ENCODE assay signal across 30 mouse cellular contexts in genomic region chr15:65006177-65006576, GRCm38 (mm10). TPM values are rescaled to one million over a fixed set of nuclear protein-coding genes. Genes with fewer than 3 reads are reported as not detected.
DNase-seq lines count a peak whose midpoint lies in the region; ATAC-seq and TF ChIP-seq lines count a peak whose summit lies in the region.
"Had no signal": no experiment of that assay in that cellular context is flagged by ENCODE, and none has a peak within 500 bp of the region (broad histone marks: within the 10 kb centered on the region; RNA-seq: fewer than 3 reads in every experiment).

No protein-coding gene starts in this region.

- no peak for TF ChIP-seq CTCF in brain, embryonic 14.5 days (IDR thresholded peaks at IDR 0.05; ENCODE audit: borderline replicate concordance, extremely low read depth, insufficient read depth, insufficient read length)

- TF ChIP-seq POLR2A in brain, embryonic 14.5 days (IDR thresholded peaks at IDR 0.05; ENCODE audit: borderline replicate concordance, extremely low read depth, insufficient read depth, insufficient read length, poor library complexity, severe bottlenecking), result no peak

- no peak for DNase-seq in frontal cortex, postnatal 14 days (ENCODE audit: low spot score in 2 of 2)
- peak; percentile 19 for DNase-seq in layer of hippocampus, adult 9-11 months
- no peak for DNase-seq in layer of hippocampus, adult 9-10 months (ENCODE audit: low spot score)
- DNase-seq in brain, embryonic 14.5 days (ENCODE audit: low read depth), result peak; percentile 2
- no peak for DNase-seq in thymus, adult 18-20 months
- DNase-seq: adrenal gland, adult 2 months; adrenal gland, postnatal 14 days; cerebellum, adult 18-20 months; cerebellum, adult 9-11 months; cerebellum, postnatal 36 days; embryo, embryonic 11 days; forebrain, postnatal 0 days; gastrocnemius, postnatal 10 days; gastrocnemius, postnatal 36 days; heart, adult 2 months; heart, postnatal 14 days had no signal

- peak; percentile 57; the same call in 1 of the 2 replicates for ATAC-seq in frontal cortex, adult (ENCODE audit: low TSS enrichment)
- ATAC-seq: CD4-positive, CD25-positive, alpha-beta regulatory T cell, adult 4 months; forebrain, embryonic 14.5 days; forebrain, postnatal 0 days had no signal

RNA-seq across cellular contexts. Expression of gene Gm21961, which starts 8.5 kb away (rescaled TPM):
- not detected in 2 replicates for polyA plus RNA-seq in brain, embryonic 14.5 days (2012; rRNA removed)
- polyA plus RNA-seq: adrenal gland, adult 2 months; C2C12; CD4-positive, CD25-positive, alpha-beta regulatory T cell, adult 4 months; cortical plate, adult 2 months; embryonic facial prominence, embryonic 11.5 days; embryonic facial prominence, embryonic 15.5 days; forebrain, embryonic 11.5 days; forebrain, embryonic 14.5 days; forebrain, postnatal 0 days; heart, adult 2 months; heart, embryonic 10.5 days; heart, embryonic 13.5 days; heart, embryonic 16.5 days; hindbrain, embryonic 12.5 days; hindbrain, embryonic 15.5 days; intestine, embryonic 14.5 days had no signal

Comparison
In these comparisons a context has a peak if more than half of its experiments do, and no peak if none do; other contexts are left out.
1. DNase-seq: peak in layer of hippocampus, adult 9-11 months (single experiment) and brain, embryonic 14.5 days (single experiment); none in frontal cortex, postnatal 14 days (0 of 2), layer of hippocampus, adult 9-10 months (single experiment) and thymus, adult 18-20 months (0 of 2).